22 mouse cellular contexts compared by ENCODE assay signal in the genomic region with DNA sequence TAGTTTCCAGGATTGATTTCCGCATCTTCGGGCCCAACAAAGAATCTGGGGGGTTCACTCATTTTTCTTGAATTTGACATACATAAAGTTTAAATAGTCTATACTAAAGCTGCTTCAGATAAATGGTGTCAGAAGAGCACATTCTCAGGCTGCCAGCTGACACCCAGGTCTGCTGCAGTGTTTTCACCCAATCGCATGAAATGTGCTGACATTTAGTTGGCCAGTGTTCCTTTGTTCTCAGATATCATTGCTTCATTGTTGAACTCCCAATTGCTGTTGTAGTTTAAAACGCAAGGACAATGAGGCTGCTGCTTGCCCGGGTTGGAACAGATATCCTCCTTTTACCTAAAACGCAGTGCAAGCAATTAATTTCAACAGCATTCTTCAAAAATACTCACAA. TPM values are rescaled to one million over a fixed set of nuclear protein-coding genes. Genes with fewer than 3 reads are reported as not detected.
A peak's percentile ranks its signal among the peaks of the same experiment; 100 is the strongest.
DNase-seq lines count a peak whose midpoint lies in the region; ATAC-seq and TF ChIP-seq lines count a peak whose summit lies in the region.
"Had no signal": no experiment of that assay in that cellular context is flagged by ENCODE, and none has a peak within 500 bp of the region (broad histone marks: within the 10 kb centered on the region; RNA-seq: fewer than 3 reads in every experiment).

No protein-coding gene starts in this region.

- H3K36me3 ChIP-seq in heart, embryonic 15.5 days: peaks cover 2% of the 10 kb centered on the region; the same call in 1 of the 2 replicates
- H3K36me3 ChIP-seq in kidney, embryonic 15.5 days: peaks cover 2% of the 10 kb centered on the region; the same call in 1 of the 2 replicates
- H3K36me3 ChIP-seq in midbrain, embryonic 11.5 days (ENCODE audit: control insufficient read depth, insufficient read depth, low read length): no peaks in the 10 kb centered on the region
- H3K36me3 ChIP-seq: embryonic facial prominence, embryonic 15.5 days; forebrain, embryonic 15.5 days; hindbrain, embryonic 15.5 days; midbrain, embryonic 15.5 days had no signal

- peak overlapping the region; percentile 6; the same call in 1 of the 2 replicates for H3K4me3 ChIP-seq in layer of hippocampus, adult 2 months
- peak overlapping the region; percentile 38 for H3K4me3 ChIP-seq in heart, embryonic 15.5 days
- H3K4me3 ChIP-seq in kidney, embryonic 15.5 days (replicated peaks): no peak overlapping the region
- no peak overlapping the region for H3K4me3 ChIP-seq in midbrain, embryonic 11.5 days (ENCODE audit: low read depth, low read length)
- H3K4me3 ChIP-seq: embryonic facial prominence, embryonic 15.5 days; forebrain, embryonic 15.5 days; hindbrain, embryonic 15.5 days; midbrain, embryonic 15.5 days; myocyte; neural tube, embryonic 13.5 days had no signal

- no peak; the same call in 1 of the 2 replicates for ATAC-seq in heart, embryonic 15.5 days (replicated peaks; ENCODE audit: insufficient number of reproducible peaks, insufficient read depth, low FRiP score, low read depth)
- no peak for ATAC-seq in kidney, embryonic 15.5 days (replicated peaks; ENCODE audit: low FRiP score)
- ATAC-seq in midbrain, embryonic 11.5 days (ENCODE audit: low FRiP score): no peak
- ATAC-seq: forebrain, embryonic 15.5 days; midbrain, embryonic 15.5 days had no signal

- peak overlapping the region; percentile 52 for H3K4me2 ChIP-seq in heart, embryonic 15.5 days
- H3K4me2 ChIP-seq in kidney, embryonic 15.5 days: no peak overlapping the region
- H3K4me2 ChIP-seq in midbrain, embryonic 11.5 days: no peak overlapping the region
- H3K4me2 ChIP-seq: embryonic facial prominence, embryonic 15.5 days; forebrain, embryonic 15.5 days; hindbrain, embryonic 15.5 days; midbrain, embryonic 15.5 days; neural tube, embryonic 13.5 days had no signal

- DNase-seq in layer of hippocampus, adult 2 months (ENCODE audit: low spot score in 2 of 2): no peak
- DNase-seq in layer of hippocampus, adult 18-20 months (ENCODE audit: low spot score in 2 of 2): no peak
- peak; percentile 64 for DNase-seq in heart, adult 8-10 months (ENCODE audit: low spot score)
- no peak for DNase-seq in right cerebral cortex, postnatal 36 days (ENCODE audit: low spot score in 2 of 2)
- DNase-seq in midbrain, embryonic 11.5 days (ENCODE audit: low spot score, missing footprints): no peak
- DNase-seq: adrenal gland, adult 8-10 months; cerebellum, adult 8-10 months; gastrocnemius, postnatal 14 days; kidney, adult 8-10 months; kidney, postnatal 36 days; lung, postnatal 4 days; retina, postnatal 1 day; right cerebral cortex, postnatal 25 days; thymus, postnatal 14 days had no signal

- WGBS in heart, embryonic 15.5 days: 38% methylated on average over 6 of the region's 6 CpGs
- 85% methylated on average over 6 of the region's 6 CpGs for WGBS in kidney, embryonic 15.5 days
- WGBS in midbrain, embryonic 11.5 days: 88% methylated on average over 6 of the region's 6 CpGs

- no peak for TF ChIP-seq CTCF in layer of hippocampus, adult 2 months (conservative IDR thresholded peaks at IDR 0.05)

- H3K9ac ChIP-seq in heart, embryonic 15.5 days: no peak overlapping the region
- H3K9ac ChIP-seq in kidney, embryonic 15.5 days: no peak overlapping the region
- H3K9ac ChIP-seq in midbrain, embryonic 11.5 days (ENCODE audit: low read length): no peak overlapping the region
- H3K9ac ChIP-seq: embryonic facial prominence, embryonic 15.5 days; forebrain, embryonic 15.5 days; hindbrain, embryonic 15.5 days; midbrain, embryonic 15.5 days; neural tube, embryonic 13.5 days had no signal

- peak overlapping the region; percentile 43 for H3K27ac ChIP-seq in layer of hippocampus, adult 2 months
- peak overlapping the region; percentile 84 for H3K27ac ChIP-seq in heart, embryonic 15.5 days
- no peak overlapping the region for H3K27ac ChIP-seq in kidney, embryonic 15.5 days
- no peak overlapping the region for H3K27ac ChIP-seq in midbrain, embryonic 11.5 days (ENCODE audit: low read depth, low read length)
- H3K27ac ChIP-seq: embryonic facial prominence, embryonic 15.5 days; forebrain, embryonic 15.5 days; hindbrain, embryonic 15.5 days; midbrain, embryonic 15.5 days; neural tube, embryonic 13.5 days had no signal

- no peaks in the 10 kb centered on the region for H3K9me3 ChIP-seq in heart, embryonic 15.5 days (replicated peaks)
- no peaks in the 10 kb centered on the region for H3K9me3 ChIP-seq in kidney, embryonic 15.5 days (replicated peaks)
- no peaks in the 10 kb centered on the region for H3K9me3 ChIP-seq in midbrain, embryonic 11.5 days (ENCODE audit: control insufficient read depth, low read length)
- H3K9me3 ChIP-seq: embryonic facial prominence, embryonic 15.5 days; forebrain, embryonic 15.5 days; hindbrain, embryonic 15.5 days; midbrain, embryonic 15.5 days; neural tube, embryonic 13.5 days had no signal

- 0 out of 2 replicates have a peak, but pooled peaks cover 2% of the 10 kb centered on the region for H3K4me1 ChIP-seq in heart, embryonic 15.5 days (replicated peaks)
- no peaks in the 10 kb centered on the region for H3K4me1 ChIP-seq in kidney, embryonic 15.5 days
- no peaks in the 10 kb centered on the region for H3K4me1 ChIP-seq in midbrain, embryonic 11.5 days (ENCODE audit: control insufficient read depth, insufficient read depth, low read length)
- H3K4me1 ChIP-seq: embryonic facial prominence, embryonic 15.5 days had no signal

- no peaks in the 10 kb centered on the region for H3K27me3 ChIP-seq in heart, embryonic 15.5 days
- H3K27me3 ChIP-seq in kidney, embryonic 15.5 days: no peaks in the 10 kb centered on the region
- no peaks in the 10 kb centered on the region for H3K27me3 ChIP-seq in midbrain, embryonic 11.5 days (ENCODE audit: control insufficient read depth, insufficient read depth, low read length)
- H3K27me3 ChIP-seq: embryonic facial prominence, embryonic 15.5 days; forebrain, embryonic 15.5 days; hindbrain, embryonic 15.5 days; midbrain, embryonic 15.5 days; neural tube, embryonic 13.5 days had no signal

RNA-seq across cellular contexts. Expression of gene Gin1, which starts 8.5 kb away (rescaled TPM):
- 10 to 100 TPM; 11.3 to 11.4 TPM for total RNA-seq in layer of hippocampus, adult 2 months (2021)
- 10 to 100 TPM in 1 of 2 experiments, 1 to 10 TPM in 1; 8.3 to 11.1 TPM for total RNA-seq in layer of hippocampus, adult 18-20 months (2021)
- total RNA-seq in heart, adult 8-10 months (2022): 1 to 10 TPM; 6.7 to 10.0 (median 7.6) TPM
- 17.0 and 19.7 TPM in 2 replicates for polyA plus RNA-seq in heart, embryonic 15.5 days (2015; fragmentation: Nextera tagmentation; extraction: Ambion mirVana)
- polyA plus RNA-seq in kidney, embryonic 15.5 days (2015; fragmentation: Nextera tagmentation; extraction: Ambion mirVana): 19.3 and 21.3 TPM in 2 replicates
- 14.2 and 16.2 TPM in 2 replicates for polyA plus RNA-seq in midbrain, embryonic 11.5 days (2014; fragmentation: Nextera tagmentation; extraction: Ambion mirVana)

RNA-seq across cellular contexts. Expression of gene Ppip5k2, which starts 8.7 kb away (rescaled TPM):
- total RNA-seq in layer of hippocampus, adult 2 months (2021): 10 to 100 TPM; 19.3 to 20.8 TPM
- total RNA-seq in layer of hippocampus, adult 18-20 months (2021): 10 to 100 TPM; 17.4 to 18.8 TPM
- total RNA-seq in heart, adult 8-10 months (2022): 10 to 100 TPM; 61.7 to 95.3 (median 79.2) TPM
- 43.2 and 44.8 TPM in 2 replicates for polyA plus RNA-seq in heart, embryonic 15.5 days (2015; fragmentation: Nextera tagmentation; extraction: Ambion mirVana)
- polyA plus RNA-seq in kidney, embryonic 15.5 days (2015; fragmentation: Nextera tagmentation; extraction: Ambion mirVana): 33.4 and 33.7 TPM in 2 replicates
- polyA plus RNA-seq in midbrain, embryonic 11.5 days (2014; fragmentation: Nextera tagmentation; extraction: Ambion mirVana): 43.6 and 50.5 TPM in 2 replicates

Comparison
In these comparisons a context has a peak if more than half of its experiments do, and no peak if none do; other contexts are left out.
1. H3K27ac ChIP-seq: peak in layer of hippocampus, adult 2 months (single experiment) and heart, embryonic 15.5 days (single experiment); none in kidney, embryonic 15.5 days (single experiment) and midbrain, embryonic 11.5 days (single experiment).
2. H3K4me3 ChIP-seq: peak in layer of hippocampus, adult 2 months (single experiment) and heart, embryonic 15.5 days (single experiment); none in kidney, embryonic 15.5 days (single experiment) and midbrain, embryonic 11.5 days (single experiment).